Mouse (Mus musculus): ENCODE measurements at regions not wholly inside any gene's neighbourhood (a gene's known extent, or its start where the extent isn't known, plus 50 kb on each side); places are given as distances from the start of the nearest gene placed in this dataset.
A peak's percentile ranks its signal among the peaks of the same experiment; 100 is the strongest.

- ATAC-seq (replicated peaks; ENCODE audit: insufficient number of reproducible peaks, low FRiP score, low TSS enrichment, poor library complexity, severe bottlenecking), result no peak
Measured at GRCm38 (mm10) chr5:106392213-106392612, 65.8 kb downstream of the Barhl2 start.

- no peak for ATAC-seq (replicated peaks; ENCODE audit: insufficient number of reproducible peaks, low FRiP score, low TSS enrichment, poor library complexity, severe bottlenecking)
Measured at GRCm38 (mm10) chr5:106386621-106387020, 71.3 kb downstream of the Barhl2 start.

- no peak for ATAC-seq (replicated peaks; ENCODE audit: insufficient number of reproducible peaks, low FRiP score, low TSS enrichment, poor library complexity, severe bottlenecking)
Measured at GRCm38 (mm10) chr5:106385838-106386237, 72.1 kb downstream of the Barhl2 start.

GRCm38 (mm10) chr5:106385219-106385618 lies 72.7 kb downstream of the Barhl2 start:
- ATAC-seq (replicated peaks; ENCODE audit: insufficient number of reproducible peaks, low FRiP score, low TSS enrichment, poor library complexity, severe bottlenecking), result no peak

- no peak for ATAC-seq (replicated peaks; ENCODE audit: insufficient number of reproducible peaks, low FRiP score, low TSS enrichment, poor library complexity, severe bottlenecking)
Measured at GRCm38 (mm10) chr5:106384138-106384770, 73.7 kb downstream of the Barhl2 start.

- ATAC-seq (replicated peaks; ENCODE audit: insufficient number of reproducible peaks, low FRiP score, low TSS enrichment, poor library complexity, severe bottlenecking), result no peak
Measured at GRCm38 (mm10) chr5:106381919-106382318, 76.0 kb downstream of the Barhl2 start.

GRCm38 (mm10) chr5:106380631-106381285 lies 77.2 kb downstream of the Barhl2 start:
- no peak for ATAC-seq (replicated peaks; ENCODE audit: insufficient number of reproducible peaks, low FRiP score, low TSS enrichment, poor library complexity, severe bottlenecking)

- ATAC-seq (replicated peaks; ENCODE audit: insufficient number of reproducible peaks, low FRiP score, low TSS enrichment, poor library complexity, severe bottlenecking), result no peak
Measured at GRCm38 (mm10) chr5:106376781-106377525, 81.0 kb downstream of the Barhl2 start.

- ATAC-seq (replicated peaks; ENCODE audit: insufficient number of reproducible peaks, low FRiP score, low TSS enrichment, poor library complexity, severe bottlenecking), result no peak
Measured at GRCm38 (mm10) chr5:106367831-106368230, 90.1 kb downstream of the Barhl2 start.

GRCm38 (mm10) chr5:106367312-106367711 lies 90.7 kb downstream of the Barhl2 start:
- ATAC-seq (replicated peaks; ENCODE audit: insufficient number of reproducible peaks, low FRiP score, low TSS enrichment, poor library complexity, severe bottlenecking), result no peak

- ATAC-seq (replicated peaks; ENCODE audit: insufficient number of reproducible peaks, low FRiP score, low TSS enrichment, poor library complexity, severe bottlenecking), result 0 out of 2 replicates have a peak, but pooled peaks have one; percentile 5
Measured at GRCm38 (mm10) chr5:106366006-106366405, 92.0 kb downstream of the Barhl2 start.

- no peak for ATAC-seq (replicated peaks; ENCODE audit: insufficient number of reproducible peaks, low FRiP score, low TSS enrichment, poor library complexity, severe bottlenecking)
Measured at GRCm38 (mm10) chr5:106365094-106365493, 92.9 kb downstream of the Barhl2 start.

- ATAC-seq (replicated peaks; ENCODE audit: insufficient number of reproducible peaks, low FRiP score, low TSS enrichment, poor library complexity, severe bottlenecking), result no peak
Measured at GRCm38 (mm10) chr5:106351348-106351747, 106.6 kb downstream of the Barhl2 start.

GRCm38 (mm10) chr5:106349851-106350515 lies 108.0 kb downstream of the Barhl2 start:
- no peak for ATAC-seq (replicated peaks; ENCODE audit: insufficient number of reproducible peaks, low FRiP score, low TSS enrichment, poor library complexity, severe bottlenecking)

- ATAC-seq (replicated peaks; ENCODE audit: insufficient number of reproducible peaks, low FRiP score, low TSS enrichment, poor library complexity, severe bottlenecking), result no peak
Measured at GRCm38 (mm10) chr5:106344308-106344707, 113.7 kb downstream of the Barhl2 start.

- ATAC-seq (replicated peaks; ENCODE audit: insufficient number of reproducible peaks, low FRiP score, low TSS enrichment, poor library complexity, severe bottlenecking), result no peak
Measured at GRCm38 (mm10) chr5:106343601-106344000, 114.4 kb downstream of the Barhl2 start.

- ATAC-seq (replicated peaks; ENCODE audit: insufficient number of reproducible peaks, low FRiP score, low TSS enrichment, poor library complexity, severe bottlenecking), result no peak
Measured at GRCm38 (mm10) chr5:106341361-106341760, 116.6 kb downstream of the Barhl2 start.

GRCm38 (mm10) chr5:106335639-106336038 lies 122.3 kb downstream of the Barhl2 start:
- ATAC-seq (replicated peaks; ENCODE audit: insufficient number of reproducible peaks, low FRiP score, low TSS enrichment, poor library complexity, severe bottlenecking), result no peak

GRCm38 (mm10) chr5:106327592-106328150 lies 130.3 kb downstream of the Barhl2 start:
- no peak for ATAC-seq (replicated peaks; ENCODE audit: insufficient number of reproducible peaks, low FRiP score, low TSS enrichment, poor library complexity, severe bottlenecking)
